Mouse (Mus musculus) spleen, adult 2 months (tissue): ENCODE results near the gene 2210016F16Rik.

ENCODE experiments used
- CTCF ChIP-seq: fragments of 200-500 bp; IDR thresholded peaks from 2 replicates; pipeline ENCODE4 v1.5.1; 2011; ENCODE audit warnings: mild to moderate bottlenecking, inconsistent platforms; ENCODE audit not compliant: insufficient read depth, insufficient read length, insufficient replicate concordance; ENCODE audit errors: extremely low read depth
- POLR2A ChIP-seq: fragments of 200-500 bp; IDR thresholded peaks from 2 replicates; pipeline ENCODE4 v1.6.1; 2011; ENCODE audit warnings: low read depth, low read length, inconsistent platforms

GRCm38 (mm10) chr13:58402003-58402743, 17.1 kb upstream of the 2210016F16Rik start, which contains the start of gene Rmi1:
- TF ChIP-seq CTCF (no peak), POLR2A (peak; percentile 98)
